Mouse (Mus musculus) ovary, postnatal 10 days (tissue): ENCODE measurements at regions not wholly inside any gene's neighbourhood (a gene's known extent, or its start where the extent isn't known, plus 50 kb on each side); places are given as distances from the start of the nearest gene placed in this dataset.
"Not testable (repeated sequence)": the region's sequence is repeated elsewhere in the genome, so short reads cannot be mapped to it uniquely, and the experiment has no call there.

Experiments used
- DNase-seq: peaks from one replicate; pipeline ENCODE4 v3.0.0; 2022; ENCODE audit warnings: low spot score

- no peak for DNase-seq
Measured at GRCm38 (mm10) chr5:40901742-40902141, 806.2 kb downstream of the Rab28 start.

GRCm38 (mm10) chr5:40882886-40883285 is 825.1 kb downstream of the Rab28 start:
- no peak for DNase-seq

GRCm38 (mm10) chr5:40877756-40878155 is 830.2 kb downstream of the Rab28 start:
- DNase-seq = no peak

GRCm38 (mm10) chr5:40862349-40862748 is 845.6 kb downstream of the Rab28 start:
- DNase-seq = not testable (repeated sequence)
